Mouse (Mus musculus) MEL-GATA-1-ER (cell line): ENCODE results near the gene Cisd3.
"Not testable (repeated sequence)": the region's sequence is repeated elsewhere in the genome, so short reads cannot be mapped to it uniquely, and the experiment has no call there.

Experiments
- DNase-seq: peaks from one replicate; pipeline ENCODE4 v3.0.0-alpha.2; 2012; ENCODE audit warnings: low read depth; ENCODE audit errors: extremely low read depth

Gene Cisd3

DNA sequence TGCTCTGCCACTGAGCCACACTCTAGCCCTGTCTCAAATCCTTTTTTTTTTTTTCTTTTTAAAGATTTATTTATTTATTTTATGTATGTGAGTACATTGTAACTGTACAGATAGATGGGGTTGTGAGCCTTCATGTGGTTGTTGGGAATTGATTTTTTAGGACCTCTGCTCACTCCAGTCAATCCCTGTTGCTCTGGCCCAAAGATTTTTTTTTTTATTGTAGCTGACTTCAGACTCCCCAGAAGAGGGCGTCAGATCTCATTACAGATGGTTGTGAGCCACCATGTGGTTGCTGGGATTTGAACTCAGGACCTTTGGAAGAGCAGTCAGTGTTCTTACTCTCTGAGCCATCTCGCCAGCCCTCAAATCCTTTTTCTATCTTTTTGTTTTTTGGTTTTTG, 24.4 kb downstream of the Cisd3 start:
- DNase-seq, result not testable (repeated sequence)

DNA sequence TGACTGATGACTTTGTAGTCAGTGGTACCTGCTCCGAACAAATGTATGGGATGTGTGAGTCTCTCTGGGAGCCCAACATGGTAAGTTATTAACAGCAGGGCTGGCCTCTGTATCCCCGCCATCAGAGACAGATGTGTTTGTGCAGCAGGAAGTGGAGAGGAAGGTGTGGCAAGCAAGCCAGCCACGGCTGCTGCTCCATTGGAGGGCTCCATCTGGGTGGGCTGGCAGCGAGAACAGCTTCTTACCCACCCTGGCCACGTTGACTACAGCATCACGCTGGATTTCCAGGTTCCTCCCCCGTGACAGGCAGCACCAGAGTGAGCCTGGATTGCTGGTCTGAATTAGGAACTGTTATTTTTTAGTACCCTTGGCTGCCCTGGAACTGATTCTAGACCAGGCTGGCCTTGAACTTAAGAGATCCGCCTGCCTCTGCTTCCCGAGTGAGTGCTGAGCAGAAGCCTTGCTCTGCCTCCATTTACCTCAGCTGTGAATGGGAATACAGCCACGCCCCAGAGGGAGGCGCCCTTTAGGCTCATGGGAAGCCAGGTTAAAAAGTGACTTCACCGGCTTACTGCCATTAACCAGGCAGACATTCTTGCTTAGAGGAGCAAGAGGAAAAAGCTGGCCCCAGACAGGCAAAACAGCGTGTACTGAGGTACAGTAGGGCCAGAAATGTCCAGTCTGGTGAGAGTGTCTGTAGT, 25.7 kb downstream of the Cisd3 start:
- DNase-seq, result no peak

DNA sequence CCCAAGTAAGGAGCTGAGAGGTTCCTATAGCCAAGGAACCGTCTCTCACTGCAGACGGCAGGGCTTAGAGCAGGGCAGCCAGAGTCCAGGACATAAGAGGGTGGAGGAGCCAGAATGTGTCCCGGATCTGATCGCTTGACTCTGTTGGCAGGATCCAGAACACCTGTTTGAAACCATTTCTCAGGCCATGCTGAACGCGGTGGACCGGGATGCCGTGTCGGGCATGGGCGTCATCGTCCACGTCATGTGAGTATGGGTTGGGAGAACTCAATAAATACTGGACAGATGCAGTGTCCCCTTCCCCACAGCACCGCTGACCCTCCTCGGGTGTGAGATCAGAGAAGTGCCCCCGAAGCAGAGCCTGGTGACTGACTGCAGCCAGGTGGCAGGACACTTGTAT, 26.7 kb downstream of the Cisd3 start:
- no peak for DNase-seq

DNA sequence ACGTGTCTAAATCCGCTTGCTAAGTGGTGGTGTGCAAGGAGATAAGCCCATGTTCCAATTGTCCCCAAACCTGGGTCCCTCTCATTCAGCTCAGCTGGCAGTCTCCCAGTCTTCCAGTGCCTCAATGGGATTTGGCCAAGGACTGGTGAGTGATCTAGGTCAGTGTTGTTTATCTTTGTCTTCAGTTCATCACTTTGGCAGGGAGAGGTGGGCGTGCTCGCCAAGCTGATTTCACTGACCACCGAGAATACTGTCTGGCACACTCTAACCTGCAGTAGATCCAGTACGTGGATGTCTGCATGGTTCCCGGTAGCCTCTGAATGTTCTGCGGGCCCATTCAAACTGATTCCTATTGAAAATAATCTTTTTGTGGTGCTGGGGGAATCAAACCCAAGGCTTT, 28.3 kb downstream of the Cisd3 start:
- DNase-seq, result no peak

DNA sequence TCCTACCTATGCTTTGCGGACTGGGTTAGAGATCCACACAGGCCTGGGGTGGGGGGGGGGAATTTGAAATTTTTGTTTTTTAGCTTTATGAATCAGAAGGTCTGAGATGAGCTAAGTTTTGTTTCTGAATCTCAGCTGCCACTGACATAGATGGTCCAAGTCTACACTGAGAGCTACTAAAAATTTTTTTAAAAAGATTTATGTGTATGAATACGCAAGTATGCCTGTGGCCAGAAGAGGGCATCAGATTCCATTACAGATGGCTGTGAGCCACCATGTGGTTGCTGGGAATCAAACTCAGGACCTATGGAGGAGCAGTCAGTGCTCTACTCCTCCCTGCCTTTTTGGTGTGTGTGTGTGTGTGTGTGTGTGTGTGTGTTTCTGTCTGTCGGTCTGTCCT, 28.7 kb downstream of the Cisd3 start:
- no peak for DNase-seq

DNA sequence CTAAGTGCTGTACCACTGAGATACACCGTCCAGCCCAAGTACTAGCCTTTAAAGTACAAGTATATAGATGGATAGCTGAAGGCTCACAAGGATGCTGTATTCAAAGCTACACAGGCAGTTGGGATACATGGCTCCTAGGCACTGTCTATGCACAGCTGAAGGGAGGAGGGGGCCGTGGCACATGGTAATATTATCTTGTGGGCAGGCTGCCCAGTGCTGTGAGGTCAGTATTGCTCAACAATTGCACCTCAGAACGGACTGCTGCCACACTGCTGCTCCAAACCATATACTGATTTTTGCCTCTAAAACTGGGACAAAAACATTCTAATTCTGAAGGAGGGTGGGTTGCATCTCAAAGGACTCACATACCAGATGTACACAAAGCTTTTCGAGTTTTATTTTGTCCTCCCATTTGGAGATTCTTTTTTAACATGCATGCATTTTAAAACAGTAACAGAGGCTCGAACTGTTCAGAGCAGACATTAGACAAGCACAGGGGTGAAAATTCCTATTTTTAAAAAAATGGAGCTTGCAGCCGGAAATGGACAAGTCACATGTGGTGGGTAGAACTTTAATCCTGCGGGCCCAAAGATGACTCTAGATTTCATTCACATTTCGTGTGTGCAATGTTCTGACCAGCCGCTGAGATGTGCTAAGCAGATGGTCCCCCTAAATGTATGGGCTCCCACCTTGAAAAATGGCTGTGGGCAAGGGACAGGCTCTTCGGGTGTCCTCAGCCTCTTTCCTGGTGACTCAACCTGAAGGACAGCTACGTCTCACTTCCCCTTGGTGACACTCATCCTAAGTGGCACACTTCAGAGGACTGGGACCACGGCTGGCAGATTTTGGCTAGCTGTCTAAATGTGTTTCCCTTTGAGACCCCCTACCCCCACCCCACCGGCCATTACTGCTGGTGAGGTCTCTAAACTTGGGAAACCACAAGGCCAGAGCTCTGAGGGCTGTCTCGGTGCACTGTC, 29.4 kb downstream of the Cisd3 start:
- DNase-seq, result no peak

DNA sequence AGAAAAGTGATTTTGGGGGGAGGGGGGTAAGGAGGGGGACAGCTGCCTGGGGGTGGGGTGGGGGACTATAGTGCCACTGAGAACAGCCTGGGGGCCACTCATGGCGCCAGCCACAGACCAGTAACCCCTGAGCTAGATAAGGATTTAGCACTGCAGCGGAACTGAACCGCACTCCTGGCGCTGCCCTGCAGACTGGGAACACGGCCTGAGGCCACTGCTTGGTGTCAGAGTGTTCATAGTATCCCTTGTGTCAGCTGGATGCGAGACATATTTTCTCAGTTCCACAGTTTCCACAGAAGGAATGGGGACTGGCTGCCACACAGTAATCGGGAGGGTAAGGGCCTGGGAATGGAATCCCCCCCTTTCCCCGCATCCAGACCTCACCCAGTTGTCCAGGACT, 30.4 kb downstream of the Cisd3 start:
- DNase-seq, result no peak

DNA sequence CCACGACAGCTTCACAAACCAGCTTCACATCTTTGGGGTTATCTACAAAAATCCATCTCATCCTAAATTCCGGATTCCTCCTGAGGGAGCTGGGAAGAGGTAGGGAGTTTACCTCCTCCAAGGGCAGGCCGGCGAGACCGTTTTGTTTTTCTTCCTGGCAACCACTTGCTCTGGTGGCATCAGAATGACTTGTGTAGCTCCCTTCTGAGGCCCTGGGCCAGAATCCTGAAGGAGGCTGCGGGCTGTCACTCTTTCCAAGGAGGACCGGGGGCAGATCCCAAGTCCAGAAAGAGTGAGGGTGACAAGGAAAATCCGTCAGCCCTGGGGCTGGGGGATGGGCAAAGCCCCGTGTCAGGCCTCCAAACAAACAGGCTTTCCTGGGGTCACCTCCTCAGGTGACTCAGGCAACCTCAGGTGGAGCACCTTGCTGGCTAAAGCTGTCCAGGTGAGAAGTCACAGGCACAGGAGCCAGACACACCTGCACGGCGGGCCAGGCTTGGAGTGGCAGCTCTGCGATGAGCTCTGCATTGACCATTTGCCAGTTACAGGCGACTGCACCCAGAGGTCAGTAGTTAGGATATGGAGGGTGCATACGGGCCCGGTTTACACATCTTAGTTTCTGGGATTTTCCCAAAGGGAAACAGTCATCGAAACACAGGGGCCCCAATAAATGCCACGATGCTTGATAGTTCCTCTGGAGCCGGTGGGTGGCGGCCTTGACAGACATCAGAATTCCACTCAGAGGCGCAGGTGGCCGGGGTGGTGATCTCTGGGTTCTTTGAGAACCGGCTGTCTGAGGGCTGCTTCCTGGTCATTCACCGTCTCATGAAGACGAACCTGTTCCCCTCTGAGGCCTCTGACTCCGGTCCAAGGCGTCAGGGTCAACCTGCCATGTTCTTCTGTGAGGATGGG, 32.0 kb downstream of the Cisd3 start:
- no peak for DNase-seq

DNA sequence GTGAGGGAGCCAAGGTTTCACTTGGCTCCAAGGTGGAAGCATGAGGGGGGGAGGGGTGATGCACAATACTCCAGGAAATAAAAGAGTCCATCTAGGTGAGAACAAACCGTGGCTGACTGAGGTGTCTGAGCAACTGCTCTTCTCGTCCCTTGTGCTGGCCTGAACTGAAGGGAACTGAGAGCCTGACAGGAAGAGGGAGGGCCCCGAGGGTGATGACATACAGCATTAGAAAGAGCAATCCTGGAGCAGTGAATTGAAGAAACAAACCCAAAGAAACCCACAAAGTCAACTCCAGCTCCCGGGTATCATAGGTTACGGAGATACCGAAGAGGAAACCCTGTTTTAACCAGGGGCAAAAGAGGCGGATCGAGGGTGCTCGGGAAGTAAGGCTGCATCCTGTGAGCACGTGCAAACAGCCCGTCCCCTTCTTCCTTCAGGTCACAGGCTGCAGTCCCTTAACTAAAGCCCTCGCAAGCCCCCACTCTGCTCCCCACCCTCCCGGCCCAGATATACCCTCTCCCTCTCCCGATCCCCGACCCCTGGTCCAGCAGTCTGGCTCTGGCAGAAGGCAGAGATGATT, 32.7 kb downstream of the Cisd3 start:
- DNase-seq, result no peak

DNA sequence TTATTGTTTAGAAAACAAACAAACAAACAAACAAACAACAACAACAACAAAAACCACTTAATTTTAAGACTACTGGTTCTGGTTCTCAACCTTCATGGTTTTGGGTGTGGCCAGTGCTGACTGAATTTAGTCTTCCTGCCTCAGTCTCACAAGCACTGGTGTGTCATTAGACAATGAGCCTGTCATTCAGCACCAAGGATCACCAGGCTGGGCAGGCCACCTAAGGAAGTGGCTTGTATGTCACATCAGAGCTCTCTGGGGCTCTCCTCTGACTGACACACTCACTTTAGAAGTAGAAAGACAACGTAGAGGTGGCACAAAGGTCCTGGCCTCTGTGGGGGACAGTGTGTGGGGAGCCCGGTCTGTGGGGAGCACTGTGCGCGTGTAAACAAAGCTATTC, 33.4 kb downstream of the Cisd3 start:
- no peak for DNase-seq

DNA sequence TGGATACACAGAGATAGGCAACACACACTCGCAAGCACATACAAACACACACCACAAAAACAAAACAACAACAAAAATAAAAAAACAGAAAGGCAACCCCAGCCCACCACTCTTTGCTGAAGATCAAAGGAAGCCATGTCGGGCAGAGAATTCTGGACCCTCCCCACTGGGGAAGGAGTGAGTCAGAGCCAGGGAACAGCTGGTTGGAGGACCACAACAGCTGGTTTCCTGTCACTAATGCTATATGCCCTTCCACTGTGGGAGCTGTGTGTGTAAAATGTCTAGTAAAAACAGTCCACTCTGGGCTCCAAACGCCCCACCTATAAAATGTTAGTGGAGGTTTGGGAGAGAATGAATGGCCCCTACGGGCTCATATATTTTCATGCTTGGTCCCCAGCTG, 35.7 kb downstream of the Cisd3 start:
- no peak for DNase-seq

DNA sequence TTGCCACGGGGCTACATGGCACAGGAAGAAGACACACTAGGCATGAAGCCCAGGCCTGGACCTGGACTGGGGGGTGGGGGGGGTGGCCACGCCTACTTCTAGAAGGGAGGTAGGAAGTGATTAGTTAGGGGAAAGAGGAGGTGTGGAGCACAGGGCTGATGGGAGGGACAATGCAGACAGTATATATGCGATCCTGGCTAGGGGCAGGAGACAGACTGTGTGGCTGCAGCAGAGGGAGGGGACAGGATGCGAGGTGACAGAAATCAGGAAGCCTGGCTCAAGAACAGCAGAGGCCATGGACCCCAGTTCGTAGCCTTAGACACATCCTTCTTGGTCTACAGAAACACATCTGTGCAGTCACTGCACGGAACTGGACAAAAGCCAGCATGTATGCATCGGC, 38.1 kb downstream of the Cisd3 start:
- no peak for DNase-seq

DNA sequence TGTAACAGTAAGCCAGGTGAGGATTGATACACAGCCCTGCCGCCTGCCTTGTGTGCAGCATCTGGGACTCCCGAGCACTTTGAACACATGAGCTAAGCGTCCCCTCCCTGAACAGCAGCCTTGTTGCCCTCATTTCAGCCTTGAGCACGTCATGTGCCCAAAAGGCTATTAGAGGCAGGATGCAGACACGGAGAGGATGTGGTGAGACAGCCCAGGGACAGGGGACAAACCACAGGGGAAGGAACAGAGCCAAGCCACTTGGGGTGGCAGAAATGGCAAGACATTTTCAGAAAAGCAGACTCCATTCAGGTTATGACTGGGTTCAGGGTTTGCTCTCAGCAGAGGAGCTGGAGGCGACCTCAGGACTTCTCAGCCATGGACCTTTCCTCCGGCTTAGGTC, 42.7 kb downstream of the Cisd3 start:
- DNase-seq, result no peak

DNA sequence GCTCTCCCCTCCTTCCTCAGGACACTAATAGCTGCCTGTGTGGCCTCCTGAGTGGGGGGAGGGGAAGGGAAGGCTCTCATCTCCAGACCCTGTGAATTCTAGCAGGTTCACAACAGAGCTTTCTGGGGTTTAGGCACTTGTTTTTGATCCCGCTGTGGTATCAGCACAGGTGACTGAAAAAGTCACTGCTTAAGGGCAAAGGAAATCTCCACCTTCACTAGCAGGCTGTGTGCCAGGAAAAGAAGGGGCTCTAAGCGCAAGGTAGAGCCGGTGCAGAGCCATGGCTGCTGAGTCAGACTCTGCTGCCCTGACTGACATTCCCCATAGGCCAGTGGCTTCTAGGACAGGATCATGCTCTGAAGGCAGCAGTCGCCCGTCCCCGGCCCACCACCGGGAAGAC, 43.1 kb downstream of the Cisd3 start:
- DNase-seq, result no peak

DNA sequence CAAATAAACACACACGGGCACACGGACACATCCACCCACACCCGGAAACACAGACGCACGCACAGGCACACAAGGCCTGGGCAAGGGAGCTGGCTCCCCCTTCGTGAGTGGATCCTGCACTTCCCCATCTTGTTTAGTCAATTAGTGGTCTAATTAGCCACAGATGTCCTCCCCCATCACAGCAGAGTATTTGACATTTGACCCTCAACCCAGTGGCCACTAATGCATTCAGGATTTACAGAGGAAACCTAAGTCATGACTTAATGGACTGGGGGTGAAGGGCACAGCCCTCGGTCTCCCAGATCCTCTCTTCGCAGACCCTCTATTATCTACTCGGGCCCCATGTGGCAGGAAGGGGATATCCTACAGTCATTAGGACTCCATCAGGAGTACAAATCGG, 48.1 kb downstream of the Cisd3 start:
- no peak for DNase-seq

DNA sequence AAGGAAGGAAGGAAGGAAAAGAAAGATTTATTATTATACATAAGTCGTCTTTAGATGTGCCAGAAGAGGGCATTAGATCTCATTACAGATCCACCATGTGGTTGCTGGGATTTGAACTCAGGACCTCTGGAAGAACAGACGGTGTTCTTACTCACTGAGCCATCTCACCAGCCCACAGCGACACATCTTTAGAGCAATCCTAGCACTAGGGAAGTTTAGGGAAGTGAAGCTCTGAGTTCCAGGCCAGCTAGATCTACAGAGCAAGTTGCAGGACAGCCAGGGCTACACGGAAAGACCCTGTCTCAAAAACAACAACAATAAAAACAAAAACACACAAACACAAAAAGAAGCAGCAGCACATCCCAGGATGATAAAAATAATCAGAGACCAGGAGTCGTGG, 49.2 kb downstream of the Cisd3 start:
- DNase-seq, result not testable (repeated sequence)

DNA sequence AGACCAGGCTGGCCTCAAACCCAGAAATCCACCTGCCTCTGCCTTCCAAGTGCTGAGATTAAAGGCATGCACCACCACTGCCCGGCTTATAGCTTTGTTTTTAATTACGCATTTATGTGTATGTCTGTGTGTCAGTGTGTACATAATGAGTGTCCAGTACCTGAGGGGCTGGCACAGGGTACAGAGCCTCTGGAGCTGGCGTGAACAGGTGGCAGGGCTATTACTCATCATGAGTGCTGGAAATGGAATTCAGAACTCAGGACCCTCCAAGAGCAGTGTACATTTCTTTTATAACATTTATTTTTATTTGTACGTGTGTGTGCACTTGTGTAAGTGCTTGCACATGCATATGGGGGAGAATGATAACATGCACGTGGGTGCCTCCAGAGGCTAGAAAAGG, 51.0 kb downstream of the Cisd3 start:
- DNase-seq, result no peak

DNA sequence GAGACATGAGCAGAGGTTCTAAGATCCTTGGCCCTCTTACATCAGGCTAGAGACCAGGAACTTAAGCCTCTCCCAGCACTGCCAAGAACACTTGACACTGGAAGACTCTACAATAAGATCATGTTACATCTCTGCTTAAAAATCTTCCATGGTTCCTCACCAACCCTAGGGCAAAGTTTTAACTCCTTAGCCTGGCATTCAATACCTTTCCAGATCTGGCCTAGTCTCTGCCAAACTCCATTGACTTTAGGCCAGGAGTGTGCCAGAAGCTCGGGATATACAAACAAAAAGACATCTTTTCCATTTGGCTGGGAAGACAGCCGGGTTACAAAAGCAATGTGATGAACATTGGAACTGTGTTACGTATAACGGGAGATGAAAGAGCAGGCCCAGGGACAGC, 52.0 kb downstream of the Cisd3 start:
- no peak for DNase-seq
